Mouse (Mus musculus) heart, postnatal 36 days (tissue): Measurements from ENCODE around the gene Ube2k. TPM values are rescaled to one million over a fixed set of nuclear protein-coding genes. Genes with fewer than 3 reads are reported as not detected.

ENCODE experiments used
- DNase-seq, 2 experiments: peaks; one replicate each; pipeline ENCODE4 v3.0.0; 2021 to 2022
- intact Hi-C: fragments of 180-260 bp; cut with DNase I; formaldehyde crosslinking; loops from one replicate; pipeline ENCODE4 v1.15.1; 2025
- total RNA-seq, 2 experiments: library from RNA; stranded (reverse); gene quantifications; 2 replicates each; pipeline ENCODE4 v1.2.3; 2021

Ube2k gene
- 10 to 100 TPM; 59.4 to 67.6 TPM for total RNA-seq

DNA sequence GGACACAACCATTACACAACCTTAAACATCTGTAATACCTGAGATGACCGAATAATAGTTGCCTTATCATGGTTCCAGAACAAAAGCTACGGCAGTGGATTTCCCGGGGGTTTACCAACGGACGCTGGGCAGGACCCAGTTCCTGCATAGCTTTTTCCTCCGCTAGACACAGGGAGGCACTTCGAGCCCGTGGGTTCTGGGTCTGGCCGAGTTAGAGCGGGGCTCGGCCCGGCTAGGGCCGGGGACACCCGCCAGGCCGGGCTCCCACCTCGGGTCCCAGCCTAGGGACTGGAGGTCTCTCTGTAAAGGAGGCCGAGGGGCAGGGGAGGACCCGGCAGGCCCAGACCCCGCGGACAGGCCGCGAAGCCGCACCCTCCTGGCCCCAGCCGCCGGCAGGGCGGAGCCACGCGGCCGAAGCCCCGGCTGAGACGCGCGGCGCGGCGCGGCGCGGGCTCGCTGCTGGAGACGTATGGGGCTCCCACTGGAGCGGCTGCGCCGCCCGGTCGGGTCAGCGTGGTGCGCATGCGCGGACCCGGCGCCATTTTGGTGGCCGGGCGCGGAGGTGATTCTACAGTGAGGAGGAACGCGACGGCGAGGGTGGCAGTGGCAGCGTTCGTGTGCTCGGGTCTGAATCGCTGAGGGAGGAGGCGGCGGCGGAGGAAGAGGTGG, at the start of gene Ube2k, which contains the start of gene Smim14:
Ube2k (plus strand) TSS at position 483 of the 669 bp plus-strand sequence.
Smim14 (minus strand) TSS at position 434 of the 669 bp plus-strand sequence.
- intact Hi-C loops, result loop anchor here (1.0 to 10.0 kb wide), 3 partner anchors 44 to 228 kb away; partner anchors contain the start of genes Gm43552 and N4bp2
- peak; percentile 94 to 95 for DNase-seq

GRCm38 (mm10) chr5:65487381-65487780, 49.7 kb upstream of the Ube2k start:
- intact Hi-C loops, result no loop called here
- DNase-seq, result no peak

DNA sequence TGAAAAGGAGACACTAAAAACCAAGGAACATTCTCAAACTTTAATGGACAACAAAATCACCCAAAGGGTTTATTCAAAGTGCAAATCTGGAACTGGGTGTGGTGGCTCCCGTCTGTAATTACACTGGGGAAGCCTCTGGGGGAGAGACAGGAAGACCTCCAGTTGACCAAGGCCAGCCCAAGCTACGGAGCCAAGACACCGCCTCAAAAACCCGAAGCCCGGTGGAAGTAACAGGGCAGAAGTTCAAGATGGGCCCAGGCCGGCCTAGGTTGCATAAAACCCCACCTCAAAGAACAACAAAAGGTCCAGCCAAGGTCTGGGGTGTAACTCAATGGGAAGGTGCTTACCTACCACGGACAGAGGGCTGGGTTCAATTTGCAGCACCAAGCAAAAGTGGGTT, 48.3 kb upstream of the Ube2k start:
- peak; percentile 47 to 59 for DNase-seq
- intact Hi-C loops, result no loop called here

- intact Hi-C loops, result loop anchor here (2.0 to 5.0 kb wide), 3 partner anchors 33 to 272 kb away; partner anchors contain the start of gene N4bp2
- DNase-seq, result peak in 1 of 2 experiments; percentile 31
Observed at GRCm38 (mm10) chr5:65489830-65490229, 47.2 kb upstream of the Ube2k start.

- intact Hi-C loops, result loop anchor here (1.0 to 5.0 kb wide), 5 partner anchors 35 to 270 kb away; partner anchors contain the start of genes N4bp2, Smim14 and Ube2k
- peak; percentile 73 to 83 for DNase-seq
Observed at GRCm38 (mm10) chr5:65491767-65492715, 45.0 kb upstream of the Ube2k start.

- intact Hi-C loops, result loop anchor here (1.0 to 5.0 kb wide), 4 partner anchors 36 to 269 kb away; partner anchors contain the start of genes N4bp2, Smim14 and Ube2k
- peak; percentile 95 for DNase-seq
Observed at GRCm38 (mm10) chr5:65492716-65493531, 44.1 kb upstream of the Ube2k start, which contains the start of gene Gm43552. Gene Gm43552 (minus strand): TSS chr5:65492833.

- intact Hi-C loops, result no loop called here
- DNase-seq, result no peak
Observed at GRCm38 (mm10) chr5:65500231-65500630, 36.8 kb upstream of the Ube2k start.

DNA sequence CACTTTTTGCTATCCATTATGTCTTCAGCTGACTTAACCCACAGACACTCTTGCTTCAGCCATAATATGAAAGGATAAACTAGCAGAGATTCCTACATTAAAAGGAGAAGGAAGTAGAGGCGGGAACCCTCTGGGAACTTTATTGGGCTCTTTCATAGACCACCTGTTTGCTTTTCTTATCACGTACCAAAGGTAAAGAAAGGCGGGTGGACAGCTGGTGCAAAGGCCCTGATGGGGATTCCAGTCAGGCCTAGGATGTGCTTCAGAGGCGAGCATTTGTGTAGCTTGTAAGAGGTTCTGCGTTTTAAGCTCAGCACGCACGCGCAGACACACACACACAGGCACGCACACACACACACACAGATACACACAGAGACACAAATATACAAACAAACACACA, 35.6 kb upstream of the Ube2k start:
- DNase-seq, result no peak
- intact Hi-C loops, result no loop called here

GRCm38 (mm10) chr5:65505786-65506185, 31.2 kb upstream of the Ube2k start:
- intact Hi-C loops, result no loop called here
- no peak for DNase-seq

DNA sequence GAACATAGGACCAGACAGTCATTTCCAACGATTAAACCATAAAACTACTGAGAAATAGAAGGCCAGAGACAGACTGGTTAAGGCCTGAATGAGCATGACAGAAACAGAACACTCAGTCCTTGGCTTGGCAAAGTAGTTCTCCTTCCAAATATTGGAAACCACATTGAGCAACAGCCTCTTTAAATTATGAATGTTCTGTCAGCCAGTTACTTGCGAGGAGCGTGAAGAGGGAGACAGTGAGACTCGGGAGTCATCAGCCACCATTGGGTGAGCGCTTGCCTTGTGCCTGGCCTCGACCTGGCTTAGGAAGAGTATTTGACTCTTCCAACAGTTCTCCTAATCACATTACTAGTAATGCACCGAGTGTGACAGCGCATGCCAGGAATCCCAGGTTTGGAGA, 28.6 kb upstream of the Ube2k start:
- DNase-seq, result no peak
- intact Hi-C loops, result no loop called here

- no peak for DNase-seq
- intact Hi-C loops, result no loop called here
Observed at GRCm38 (mm10) chr5:65513506-65513905, 23.5 kb upstream of the Ube2k start.

GRCm38 (mm10) chr5:65514635-65515278, 22.3 kb upstream of the Ube2k start:
- no peak for DNase-seq
- intact Hi-C loops, result no loop called here

- no peak for DNase-seq
- intact Hi-C loops, result no loop called here
Observed at GRCm38 (mm10) chr5:65521803-65522202, 15.2 kb upstream of the Ube2k start.

DNA sequence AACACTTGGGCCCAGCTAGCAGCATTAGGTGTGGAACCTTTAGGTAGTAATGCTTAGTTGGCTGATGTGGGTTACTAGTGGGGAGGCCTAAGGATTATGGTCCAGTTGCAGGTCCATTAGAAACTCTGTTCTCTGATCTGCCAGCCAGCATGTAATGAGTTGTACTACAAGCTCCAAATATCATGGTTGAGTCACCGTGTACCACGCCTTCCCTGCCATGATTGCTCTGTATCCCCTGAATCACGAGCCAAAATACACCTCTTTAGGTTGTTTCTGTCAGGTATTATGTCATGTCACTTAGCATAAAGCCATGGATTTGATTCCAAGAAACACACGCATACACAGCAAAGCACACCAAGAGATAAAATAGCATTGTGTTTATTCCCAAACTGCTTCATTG, 12.2 kb upstream of the Ube2k start:
- DNase-seq, result no peak
- intact Hi-C loops, result loop anchor here (5.0 kb wide), 1 partner anchor 123 kb away; no protein-coding TSS in a partner anchor

- no peak for DNase-seq
- intact Hi-C loops, result loop anchor here (5.0 kb wide), 1 partner anchor 124 kb away; no protein-coding TSS in a partner anchor
Observed at GRCm38 (mm10) chr5:65525674-65526443, 11.2 kb upstream of the Ube2k start.

- DNase-seq, result no peak
- intact Hi-C loops, result loop anchor here (10.0 kb wide), 1 partner anchor 234 kb away; the partner anchor contains the start of gene N4bp2
Observed at GRCm38 (mm10) chr5:65531283-65531682, 5.8 kb upstream of the Ube2k start.

DNA sequence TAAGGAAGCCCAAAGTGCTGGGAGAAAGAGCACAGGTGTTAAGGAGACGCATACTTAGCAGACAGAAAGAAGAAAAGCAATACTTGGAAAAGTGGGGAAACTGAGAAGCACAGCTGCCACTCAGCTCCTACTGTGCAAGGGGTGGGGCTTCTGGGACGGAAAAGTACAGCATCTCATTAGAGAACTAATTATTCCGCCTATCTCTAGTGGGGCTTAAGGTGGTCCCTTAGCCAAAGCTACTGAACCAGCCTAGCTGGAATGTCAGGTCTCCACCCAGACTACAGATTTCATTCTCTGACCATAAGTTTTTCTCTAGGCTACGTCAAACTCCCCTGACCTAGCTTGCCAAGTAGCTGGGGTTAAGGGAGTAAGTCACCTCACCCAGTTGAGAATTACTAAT, 2.5 kb upstream of the Ube2k start:
- intact Hi-C loops, result loop anchor here (10.0 kb wide), 1 partner anchor 230 kb away; the partner anchor contains the start of gene N4bp2
- no peak for DNase-seq

DNA sequence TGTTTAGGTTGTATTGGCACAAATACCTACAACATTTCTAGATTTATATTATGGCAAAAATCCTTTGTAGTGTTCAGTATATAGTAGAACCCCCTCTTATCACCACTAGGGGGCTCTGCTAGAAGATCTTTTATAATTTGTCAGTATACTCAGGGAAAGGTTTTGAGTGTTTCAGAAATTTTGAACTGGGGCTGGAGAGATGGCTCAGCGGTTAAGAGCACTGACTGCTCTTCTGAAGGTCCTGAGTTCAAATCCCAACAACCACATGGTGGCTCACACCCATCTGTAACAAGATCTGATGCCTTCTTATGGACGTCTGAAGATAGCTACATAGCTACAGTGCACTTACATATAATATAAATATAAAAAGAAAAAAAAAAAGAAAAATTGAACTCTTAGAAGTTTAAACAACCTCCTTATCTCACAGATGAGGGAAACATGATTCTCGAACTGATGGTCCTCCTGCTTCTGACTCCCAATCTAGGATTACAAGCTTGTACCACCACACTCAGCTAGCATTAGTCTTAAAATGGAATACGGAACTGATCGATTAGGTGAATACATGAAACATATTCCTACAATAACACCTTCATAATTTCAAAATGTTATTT, 1.5 kb upstream of the Ube2k start:
- intact Hi-C loops, result loop anchor here (2.0 to 10.0 kb wide), 2 partner anchors 43 to 229 kb away; partner anchors contain the start of genes Gm43552 and N4bp2
- DNase-seq, result peak; percentile 20 to 50
